Mouse (Mus musculus) right cerebral cortex, adult 18-20 months (tissue): ENCODE results near the gene Osbpl9.

Source experiments
- DNase-seq: peaks from one replicate; pipeline ENCODE4 v3.0.0; 2022; ENCODE audit warnings: mixed read lengths

Osbpl9 gene

DNA sequence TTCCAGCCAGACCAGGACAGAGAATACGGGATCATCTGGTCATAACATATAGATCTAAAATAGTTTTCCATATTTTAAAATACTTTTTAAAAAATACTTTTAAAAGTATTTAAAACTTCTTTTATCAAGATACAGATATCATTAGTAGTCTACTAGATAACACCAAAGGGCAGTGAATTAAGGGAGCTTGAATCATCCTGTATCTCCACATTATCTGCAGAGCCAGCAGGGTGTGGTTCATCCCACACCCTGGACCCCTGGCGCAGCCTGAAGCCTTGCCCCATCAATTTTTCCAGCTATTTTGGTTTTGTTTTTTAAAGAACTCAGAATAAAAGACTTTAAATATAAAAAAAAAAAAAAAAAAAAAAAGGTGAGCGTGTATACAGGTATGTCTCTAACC, 103.2 kb downstream of the Osbpl9 start:
- no peak for DNase-seq

DNA sequence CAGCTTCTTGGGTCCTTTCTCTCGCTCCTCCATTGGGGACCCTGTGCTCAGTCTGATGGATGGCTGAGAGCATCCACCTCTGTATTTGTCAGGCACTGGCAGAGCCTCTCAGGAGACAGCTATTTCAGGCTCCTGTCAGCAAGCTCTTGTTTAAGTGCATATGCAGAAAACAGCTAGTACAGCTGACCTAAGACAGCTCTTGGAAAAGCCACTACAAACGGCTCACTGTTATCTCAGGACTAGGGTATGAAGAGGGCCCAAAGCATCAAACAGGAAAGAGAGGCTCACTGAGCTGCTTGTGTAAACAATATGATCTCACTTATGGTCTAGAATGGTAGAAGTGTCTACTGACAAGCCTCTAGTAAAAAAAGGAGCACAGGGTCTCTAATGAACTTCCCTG, 107.8 kb downstream of the Osbpl9 start:
- no peak for DNase-seq

DNA sequence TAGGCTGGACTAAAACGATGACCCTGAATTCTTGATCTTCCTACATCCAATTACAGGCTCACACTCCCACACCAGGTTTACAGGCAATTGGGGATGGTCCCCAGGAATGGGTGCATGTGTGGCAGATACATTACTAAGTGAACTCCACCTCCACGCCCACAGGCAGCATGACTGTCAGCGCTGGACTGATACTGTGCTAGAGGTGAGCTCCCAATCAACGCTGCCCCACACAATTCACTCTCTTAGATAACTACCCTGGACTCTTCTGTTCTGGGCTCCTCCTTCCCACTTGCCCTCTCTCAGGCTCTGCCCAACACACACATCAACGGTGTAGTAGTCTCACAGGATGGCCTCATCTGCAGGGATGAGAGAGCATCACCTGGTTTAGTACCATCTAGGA, 109.7 kb downstream of the Osbpl9 start:
- DNase-seq: no peak

DNA sequence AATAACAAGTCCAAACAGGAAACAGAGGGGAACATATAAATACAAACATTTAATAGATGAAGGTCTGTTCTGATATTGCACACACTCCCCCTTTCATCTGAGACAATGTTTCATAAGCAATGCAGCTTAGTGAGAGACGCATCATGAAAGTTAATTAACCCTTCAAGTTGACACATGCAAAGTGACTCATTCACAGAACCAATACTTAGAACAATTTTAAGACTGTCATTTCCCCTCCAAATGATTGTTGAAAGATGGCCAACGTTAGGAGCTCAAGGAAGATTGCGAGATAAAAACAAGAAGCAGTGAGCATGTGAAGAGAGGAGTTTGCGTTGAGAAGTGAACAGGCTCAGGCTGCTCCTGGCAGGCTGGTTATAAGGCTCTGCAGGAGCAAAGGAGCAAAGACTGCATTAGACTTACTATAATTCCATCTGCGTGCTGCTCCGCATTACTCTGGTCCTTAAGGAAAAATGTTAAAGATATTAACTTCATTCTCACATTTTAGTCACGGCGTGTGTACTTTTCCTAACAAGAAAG, 110.8 kb downstream of the Osbpl9 start:
- DNase-seq: no peak

DNA sequence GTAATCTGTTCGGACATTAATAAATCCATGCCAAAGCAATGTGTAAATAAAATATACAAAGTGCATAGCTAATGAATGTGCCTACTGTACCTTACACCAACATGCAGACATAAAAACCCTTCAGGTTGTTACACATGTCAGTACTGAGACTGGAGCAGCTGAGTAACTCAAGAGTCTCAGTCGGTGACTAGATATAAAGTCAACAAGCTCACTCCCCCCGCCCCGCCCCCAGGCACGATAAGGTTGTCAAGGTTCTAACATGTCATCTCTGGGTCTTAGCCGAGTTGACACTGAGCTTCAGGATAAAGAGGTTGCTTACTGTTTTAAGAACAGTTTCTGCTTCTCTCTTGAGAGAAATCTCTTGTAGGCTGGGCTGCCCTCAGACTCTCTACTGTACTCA, 112.1 kb downstream of the Osbpl9 start:
- DNase-seq: no peak

DNA sequence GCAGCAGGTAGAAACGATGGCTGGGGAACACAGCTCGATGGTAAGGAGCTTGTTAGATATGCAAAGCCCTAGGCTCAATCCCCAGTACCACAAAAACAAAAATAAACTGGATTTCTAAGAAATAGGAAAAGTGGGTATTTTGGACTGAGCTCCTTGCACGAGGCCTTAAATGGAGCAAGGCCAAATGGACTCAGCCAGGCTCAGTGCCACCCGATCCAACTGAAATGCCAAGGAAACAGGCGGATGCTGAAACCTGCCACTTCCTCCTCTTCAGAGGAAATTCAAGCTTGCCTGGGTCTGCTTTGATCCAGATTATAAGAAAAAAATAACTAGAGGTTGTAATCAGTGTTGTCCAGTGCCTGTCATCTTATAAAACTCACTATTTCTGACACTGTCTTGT, 112.9 kb downstream of the Osbpl9 start:
- DNase-seq: no peak

DNA sequence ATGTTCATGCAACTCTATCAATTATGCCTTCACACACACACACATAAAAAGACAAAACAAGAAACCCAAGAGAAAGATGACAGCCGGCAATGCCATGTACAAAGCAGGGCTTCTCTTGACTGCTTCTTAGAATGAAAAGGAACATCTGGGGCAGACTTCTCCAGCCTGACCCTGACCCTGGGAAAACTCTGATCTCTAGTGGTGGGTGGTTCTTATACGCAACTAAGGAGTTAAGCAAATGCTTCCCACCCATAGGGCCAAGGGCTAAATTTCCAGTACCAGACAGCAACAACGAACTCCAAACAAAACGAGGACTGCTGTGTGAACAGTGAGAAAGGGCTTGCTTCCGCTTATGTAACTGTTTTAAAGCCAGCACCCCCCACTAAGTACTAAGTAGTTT, 122.0 kb downstream of the Osbpl9 start:
- no peak for DNase-seq

DNA sequence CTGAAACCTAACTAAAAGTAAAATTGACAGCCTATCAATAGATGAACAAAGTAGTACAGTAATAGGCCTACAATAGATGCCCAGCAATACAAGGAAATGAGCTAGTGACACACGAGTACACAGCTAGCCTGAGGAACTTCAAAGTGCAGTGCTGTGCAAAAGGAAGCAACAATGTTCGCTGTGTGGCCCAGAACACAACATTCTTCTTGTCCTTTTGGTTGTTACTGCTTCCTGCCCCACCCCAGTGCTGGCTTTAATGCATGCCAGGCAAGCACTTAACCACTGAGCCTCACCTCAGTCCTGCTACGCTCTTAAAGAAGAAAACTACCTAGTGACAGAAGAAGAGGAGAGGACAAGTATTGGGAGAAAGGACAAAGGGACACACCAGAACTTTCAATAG, 122.4 kb downstream of the Osbpl9 start:
- DNase-seq: no peak

DNA sequence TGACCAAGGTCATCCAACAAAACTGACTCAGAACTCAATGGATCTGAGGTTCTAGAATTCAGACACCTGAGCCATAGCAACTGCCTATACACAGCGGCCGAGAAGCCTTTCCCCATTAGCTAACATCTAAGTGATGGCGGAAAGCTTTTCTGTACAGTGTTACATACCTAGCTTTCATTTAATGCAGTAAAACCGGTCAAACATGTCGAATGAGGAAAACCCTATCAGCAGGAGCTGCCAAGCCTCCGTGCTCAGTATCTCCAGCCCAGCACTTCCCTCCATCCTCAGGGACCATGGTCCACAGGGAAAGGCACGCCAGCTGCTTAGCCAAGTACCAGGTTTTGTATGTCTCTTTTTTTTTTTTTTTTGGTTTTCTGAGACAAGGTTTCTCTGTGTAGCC, 123.1 kb downstream of the Osbpl9 start:
- DNase-seq: no peak

DNA sequence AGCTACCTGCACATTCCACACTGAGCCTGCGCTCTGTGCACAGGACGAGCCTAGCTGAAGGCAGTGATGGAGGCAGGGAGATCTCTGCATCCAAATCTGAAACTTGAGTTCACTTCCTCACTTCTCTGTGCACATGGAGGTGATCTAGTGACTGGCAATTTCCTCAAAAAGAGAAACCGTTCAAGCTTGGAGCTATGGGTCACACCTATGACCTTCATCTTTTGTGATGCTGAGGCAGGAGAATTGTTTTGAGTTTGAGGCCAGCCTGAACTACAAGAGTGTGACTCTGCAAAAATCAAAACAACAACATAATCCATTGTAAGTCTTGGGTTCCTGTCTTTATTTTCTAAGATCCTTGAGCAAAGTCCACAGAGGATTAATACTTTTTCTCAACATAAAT, 128.8 kb downstream of the Osbpl9 start:
- DNase-seq: no peak

DNA sequence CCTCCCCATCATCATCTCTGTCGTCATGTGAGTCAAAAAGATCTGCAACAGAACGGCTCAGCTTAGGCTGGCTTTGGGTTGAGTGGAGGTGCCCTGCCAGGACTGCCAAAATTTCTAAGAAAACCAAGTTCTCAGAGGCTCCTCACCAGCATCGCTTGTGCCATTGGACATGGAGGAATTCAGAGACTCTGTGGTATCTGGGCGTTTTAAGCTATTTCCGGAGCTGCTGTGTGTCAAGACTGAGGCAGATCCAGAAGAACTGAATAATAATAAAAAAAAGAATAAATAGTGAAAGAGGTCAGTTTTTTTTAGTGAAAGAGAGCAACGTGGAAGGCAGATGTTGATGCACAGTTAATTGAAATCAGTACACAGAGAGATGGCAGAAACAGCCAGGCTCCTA, 129.2 kb downstream of the Osbpl9 start:
- no peak for DNase-seq

DNA sequence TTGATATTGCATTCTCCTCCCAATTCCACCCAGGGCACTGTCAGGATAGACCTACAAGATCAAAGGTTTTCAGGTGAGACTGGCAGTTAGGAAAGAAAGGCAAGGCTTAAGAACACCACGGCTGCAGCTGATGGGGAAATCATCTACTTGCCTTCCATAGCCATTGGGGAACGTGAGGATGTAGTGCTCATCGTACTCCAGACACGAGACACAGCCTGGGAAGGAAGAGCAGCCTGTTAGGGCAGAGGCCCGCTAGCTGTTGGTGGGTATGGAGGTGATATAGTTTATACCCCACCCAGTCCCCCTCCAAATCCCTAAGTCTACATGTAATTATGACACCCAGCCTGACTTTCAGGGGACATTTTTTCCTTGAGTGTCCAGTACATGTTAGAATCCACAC, 136.4 kb downstream of the Osbpl9 start:
- no peak for DNase-seq

DNA sequence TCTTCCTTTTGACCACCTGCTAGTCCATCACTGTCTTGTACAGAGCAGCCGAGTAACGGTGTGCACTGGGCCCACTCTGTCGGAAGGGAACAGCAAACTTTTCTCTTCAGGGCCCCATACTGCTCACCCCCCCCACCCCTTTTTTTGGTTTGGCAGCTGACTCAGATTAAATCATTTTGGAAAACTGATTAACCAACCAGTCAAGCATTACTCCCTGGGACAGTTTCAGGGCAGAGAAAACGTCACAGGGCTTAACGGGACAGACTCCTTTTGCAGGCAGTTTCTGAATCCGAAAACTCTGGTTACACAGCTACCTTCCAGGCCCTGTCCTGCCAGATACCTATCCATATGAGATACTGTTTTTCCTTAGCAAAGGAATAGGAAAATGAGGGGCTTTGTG, 137.1 kb downstream of the Osbpl9 start:
- no peak for DNase-seq

DNA sequence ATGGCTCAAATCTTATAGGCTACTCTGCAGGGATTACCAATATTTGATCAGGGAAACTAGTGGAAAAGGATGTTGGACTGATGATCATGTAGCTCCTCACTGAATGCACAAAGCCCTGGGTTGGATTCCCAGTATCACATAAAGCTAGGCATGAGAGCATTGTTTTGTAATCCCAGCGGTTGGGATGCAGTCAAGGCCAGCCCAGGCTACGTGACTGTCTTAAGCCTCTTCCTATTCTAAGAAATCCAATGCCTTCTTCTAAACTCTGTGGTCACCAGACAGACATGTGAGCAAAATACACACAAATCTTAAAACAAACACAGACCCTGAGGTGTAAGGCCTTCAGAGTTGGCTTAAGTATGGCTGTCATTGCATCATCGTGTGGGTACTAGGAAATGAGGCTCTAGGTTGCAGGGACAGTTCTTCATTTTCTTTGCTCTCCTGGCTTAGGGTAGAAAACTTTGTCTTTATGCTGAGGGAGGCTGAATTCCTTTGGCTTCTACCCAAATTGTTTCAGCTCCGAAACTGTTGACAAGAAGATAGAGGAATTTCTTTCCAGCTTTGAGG, 142.7 kb downstream of the Osbpl9 start:
- DNase-seq: no peak

DNA sequence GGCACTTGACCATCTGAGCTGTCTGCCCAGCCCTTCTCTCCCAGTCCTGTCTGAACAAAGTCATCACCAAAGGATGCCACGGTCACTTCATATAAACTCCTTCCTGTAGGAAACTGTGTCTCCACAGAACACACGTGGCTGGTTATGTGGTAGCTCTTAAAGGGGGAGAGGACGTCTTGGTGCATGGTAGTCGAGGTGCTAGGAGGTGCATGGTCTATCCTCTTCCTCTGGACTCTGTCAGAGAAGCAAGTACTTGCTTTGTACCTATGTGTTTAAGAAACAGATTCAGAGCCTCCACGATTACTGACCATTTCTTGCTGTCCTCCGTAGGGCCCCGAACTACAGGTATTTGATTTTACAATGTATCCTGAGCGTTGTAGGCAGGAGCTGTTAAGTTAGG, 144.4 kb downstream of the Osbpl9 start:
- DNase-seq: no peak

DNA sequence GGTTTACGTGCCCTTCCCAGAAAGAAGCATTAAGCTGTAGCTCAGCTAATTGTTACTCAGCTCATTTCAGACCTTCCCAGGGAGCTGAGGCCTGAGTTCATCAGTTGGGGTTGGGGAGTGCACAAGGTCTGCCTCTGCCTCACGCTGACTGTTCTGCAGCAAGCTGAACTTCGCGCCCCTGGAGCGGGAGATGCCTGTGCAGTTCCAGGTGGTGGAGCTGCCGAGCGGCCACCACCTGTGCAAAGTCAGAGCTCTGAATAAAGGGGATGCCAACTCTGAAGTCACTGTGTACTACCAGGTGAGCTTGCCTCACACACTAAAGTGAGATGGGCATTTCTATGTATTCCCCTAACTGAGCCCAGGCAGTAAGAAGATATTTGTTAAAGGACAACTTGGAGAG, 145.7 kb downstream of the Osbpl9 start:
- DNase-seq: no peak

DNA sequence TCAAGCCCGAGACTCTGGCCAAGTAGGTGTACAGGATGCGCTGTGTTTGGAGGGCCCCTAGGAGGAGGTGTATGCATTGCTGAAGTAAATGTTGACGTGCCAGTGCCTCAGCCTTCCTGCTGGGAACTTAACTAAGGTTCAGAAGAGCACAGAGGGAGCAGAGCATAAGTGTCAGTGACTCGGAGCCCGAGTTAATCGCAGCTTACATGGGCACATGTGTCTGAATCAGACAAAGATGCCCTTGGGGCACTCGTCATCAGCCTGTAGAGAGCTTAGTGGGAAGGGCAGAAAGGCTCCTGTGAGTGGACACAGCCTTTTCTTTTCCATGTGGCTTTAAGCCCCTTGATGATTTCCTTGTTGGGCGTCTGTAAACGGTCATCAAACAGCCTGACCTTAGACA, 148.1 kb downstream of the Osbpl9 start:
- no peak for DNase-seq

DNA sequence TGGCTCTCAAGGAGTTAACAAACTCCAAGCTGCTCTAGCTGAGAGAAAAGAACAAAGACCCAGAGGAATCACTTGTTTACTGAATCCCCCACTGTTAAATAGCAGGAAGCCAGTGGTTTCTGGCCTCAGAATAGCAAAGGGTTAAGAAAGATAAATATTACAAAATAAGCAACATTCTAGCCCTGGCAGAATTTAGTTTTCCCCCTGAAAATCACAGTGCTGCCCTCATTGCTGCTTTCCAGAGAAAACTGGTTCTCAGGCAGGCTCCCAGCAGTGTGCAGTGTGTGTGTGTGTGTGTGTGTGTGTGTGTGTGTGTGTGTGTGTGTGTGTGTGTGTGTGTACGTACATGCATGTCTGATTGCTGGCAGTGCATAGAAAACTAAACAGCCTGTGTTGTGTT, 149.8 kb downstream of the Osbpl9 start:
- DNase-seq: no peak

DNA sequence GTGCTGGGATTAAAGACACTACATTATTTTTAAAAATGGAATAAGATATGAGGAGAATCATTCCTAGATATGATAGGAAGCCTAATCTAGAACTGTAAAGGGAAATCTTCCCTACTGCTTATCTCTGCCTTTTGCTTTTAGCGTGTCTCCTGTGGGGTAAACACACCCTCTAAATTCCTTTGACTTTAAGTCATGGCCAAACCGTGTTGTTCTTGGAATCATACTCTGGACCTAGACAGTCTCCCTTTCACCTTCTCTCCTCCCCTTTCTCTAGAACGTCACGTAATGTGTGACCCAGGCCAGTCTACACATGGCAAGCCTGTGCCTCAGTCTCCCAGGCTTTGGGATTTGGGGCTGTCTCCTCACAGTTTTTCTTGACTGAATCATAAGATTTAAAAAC, 153.8 kb downstream of the Osbpl9 start:
- no peak for DNase-seq

DNA sequence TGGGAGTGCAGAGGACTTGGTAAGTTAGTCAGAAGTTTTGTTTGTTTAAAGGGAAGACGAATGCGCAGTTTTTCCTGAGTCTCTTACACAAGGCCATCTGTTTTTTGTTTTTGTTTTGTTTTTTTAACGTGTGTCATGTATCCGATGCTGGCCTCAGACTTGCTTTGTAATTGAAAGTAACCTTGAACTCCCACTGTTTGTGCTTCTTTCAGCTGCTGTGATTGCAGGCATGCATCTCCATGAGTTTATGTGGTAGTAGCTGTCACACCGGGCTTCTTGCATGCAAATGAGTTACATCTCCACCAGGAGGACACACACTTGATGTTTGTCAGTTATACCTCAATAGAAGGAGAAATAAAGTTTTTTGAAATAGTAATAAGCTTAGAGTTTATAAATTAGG, 158.3 kb downstream of the Osbpl9 start:
- DNase-seq: no peak

DNA sequence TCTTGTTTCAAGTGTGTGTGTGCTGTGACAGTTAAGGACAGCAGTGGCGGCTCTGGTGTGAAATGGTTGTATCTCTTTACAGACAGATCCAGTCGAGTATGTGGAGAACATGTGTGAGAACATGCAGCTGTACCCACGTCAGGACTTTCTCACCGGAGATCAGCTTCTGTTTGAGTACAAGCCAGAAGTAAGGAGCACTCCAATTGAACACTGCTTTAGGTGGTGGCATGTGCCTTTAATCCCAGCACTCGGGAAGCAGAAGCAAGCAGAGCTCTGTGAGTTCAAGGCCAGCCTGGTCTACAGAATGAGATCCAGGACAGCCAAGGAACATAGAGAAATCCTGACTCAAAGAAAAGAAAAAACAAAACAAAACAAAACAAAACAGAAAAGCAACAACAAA, 158.8 kb downstream of the Osbpl9 start:
- no peak for DNase-seq

DNA sequence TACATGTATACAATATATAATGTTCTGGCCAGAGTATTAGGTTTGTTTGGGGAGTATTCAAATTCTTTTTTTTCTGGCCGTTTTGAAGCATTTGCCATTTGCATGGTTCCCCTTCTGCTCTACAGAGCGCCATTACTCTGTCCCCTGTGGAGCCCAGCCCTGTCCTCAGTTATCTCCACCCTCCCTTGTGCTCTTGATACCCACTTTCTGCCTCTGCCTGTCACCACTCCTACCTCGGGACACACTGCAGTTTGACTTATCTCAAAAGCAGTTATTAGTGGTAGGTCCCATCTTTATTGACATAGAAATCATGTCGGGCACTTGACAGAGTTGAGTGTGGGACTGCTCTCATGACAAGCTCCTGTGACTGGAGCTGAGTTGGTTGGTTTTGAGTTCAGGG, 159.3 kb downstream of the Osbpl9 start:
- no peak for DNase-seq

DNA sequence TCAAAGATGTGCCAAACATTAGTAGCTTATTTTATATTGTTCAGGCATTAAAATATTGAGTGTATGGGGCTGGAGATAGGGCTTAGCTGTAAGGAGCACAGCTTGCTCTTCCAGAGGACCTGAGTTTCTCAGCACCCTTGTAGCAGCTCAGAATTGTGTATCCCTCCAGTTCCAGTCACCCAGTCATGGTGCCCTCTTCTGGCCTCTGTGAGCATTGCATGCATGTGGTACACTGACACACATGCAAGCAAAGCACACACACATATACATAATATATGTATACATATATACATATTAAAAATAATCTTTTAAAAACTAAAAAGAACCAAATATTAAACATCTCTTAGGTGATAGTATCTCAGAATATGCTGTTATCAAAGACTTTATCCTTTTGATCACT, 165.7 kb downstream of the Osbpl9 start:
- no peak for DNase-seq

DNA sequence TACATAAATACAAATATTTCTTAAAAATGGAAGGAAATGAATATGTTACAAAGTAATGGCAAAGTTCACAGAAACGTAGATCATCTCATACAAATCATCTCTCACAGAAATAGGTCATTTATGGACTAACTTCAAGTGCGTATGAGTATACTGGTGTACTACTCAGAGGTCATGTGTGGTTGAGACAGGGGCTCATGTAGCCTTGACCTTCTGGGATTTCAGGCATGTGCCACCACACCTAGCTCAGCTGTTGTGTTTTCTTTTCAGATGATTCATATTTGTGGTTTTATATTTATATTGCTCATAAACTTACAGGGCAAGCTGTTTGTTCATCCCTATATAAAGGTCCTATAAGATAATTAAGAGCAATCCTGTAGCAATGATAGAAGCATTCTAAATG, 171.8 kb downstream of the Osbpl9 start:
- DNase-seq: no peak

DNA sequence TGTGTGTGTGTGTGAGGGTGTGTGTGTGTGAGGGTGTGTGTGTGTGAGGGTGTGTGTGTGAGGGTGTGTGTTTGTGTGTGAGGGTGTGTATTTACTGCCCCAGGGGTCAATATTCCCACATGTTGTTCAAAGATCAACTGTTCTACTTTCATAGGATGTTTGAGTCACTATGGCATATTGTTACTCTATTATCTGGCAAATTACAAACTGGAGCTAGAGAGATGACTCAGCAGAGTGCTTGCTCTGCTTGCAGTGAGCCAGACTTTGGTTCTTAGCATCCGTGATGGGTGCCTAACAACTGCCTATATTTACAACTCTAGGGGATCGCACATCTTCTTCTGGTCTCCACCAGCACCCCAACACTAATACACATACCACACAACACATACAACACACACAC, 172.2 kb downstream of the Osbpl9 start:
- no peak for DNase-seq

DNA sequence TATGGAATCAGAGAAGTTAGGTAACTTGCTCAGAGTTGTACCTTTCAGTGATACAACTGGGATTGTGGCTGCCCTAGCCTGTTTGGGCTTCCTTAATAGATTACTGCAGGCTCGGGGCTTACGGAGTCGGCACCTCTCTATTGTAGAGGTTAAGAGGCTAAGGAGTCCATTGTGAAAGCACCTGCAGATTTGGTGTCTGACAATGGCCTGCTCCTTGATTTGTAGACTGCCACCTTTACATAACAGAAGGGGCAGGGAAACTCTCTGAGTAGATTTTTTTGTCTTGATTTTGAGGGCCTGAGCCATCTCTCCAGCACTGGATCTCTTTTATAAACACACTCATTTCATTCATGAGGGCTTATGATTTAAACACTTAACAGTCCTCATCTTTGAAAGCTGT, 175.5 kb downstream of the Osbpl9 start:
- DNase-seq: no peak
